Mouse (Mus musculus): ENCODE data around the gene Fam69b. TPM values are rescaled to one million over a fixed set of nuclear protein-coding genes. Genes with fewer than 3 reads are reported as not detected.
A peak's percentile ranks its signal among the peaks of the same experiment; 100 is the strongest.

Gene Fam69b
- polyA plus RNA-seq, 1 experiment from 2014 or later: 61.5 TPM

GRCm38 (mm10) chr2:26590282-26590681, 38.0 kb upstream of the Fam69b start:
- Histone ChIP-seq H3K27me3 (no peaks in the 10 kb centered on the region), H3K9me3 (no peaks in the 10 kb centered on the region), H3K4me3 (no peak overlapping the region), H3K4me1 (peaks cover 10% of the 10 kb centered on the region; the same call in 1 of the 2 replicates), H3K27ac (no peak overlapping the region), H3K9ac (no peak overlapping the region), H3K36me3 (peaks cover 32% of the 10 kb centered on the region), H3K4me2 (replicated peaks) (no peak overlapping the region)
- 94% methylated on average over 7 of the region's 7 CpGs for WGBS
- no peak for ATAC-seq (ENCODE audit: low FRiP score, low read depth)

GRCm38 (mm10) chr2:26590962-26591361, 37.3 kb upstream of the Fam69b start:
- H3K4me3 ChIP-seq: no peak overlapping the region
- no peaks in the 10 kb centered on the region for H3K27me3 ChIP-seq
- peak overlapping the region; percentile 22; the same call in 1 of the 2 replicates for H3K27ac ChIP-seq
- peaks cover 33% of the 10 kb centered on the region for H3K36me3 ChIP-seq
- 92% methylated on average over 7 of the region's 7 CpGs for WGBS
- H3K9ac ChIP-seq: no peak overlapping the region; the same call in 1 of the 2 replicates
- no peak for ATAC-seq (ENCODE audit: low FRiP score, low read depth)
- H3K4me1 ChIP-seq: peaks cover 10% of the 10 kb centered on the region; the same call in 1 of the 2 replicates
- H3K9me3 ChIP-seq: no peaks in the 10 kb centered on the region
- H3K4me2 ChIP-seq (replicated peaks): no peak overlapping the region

GRCm38 (mm10) chr2:26591416-26591815, 36.8 kb upstream of the Fam69b start:
- H3K27ac ChIP-seq: peak overlapping the region; percentile 22; the same call in 1 of the 2 replicates
- H3K4me3 ChIP-seq: no peak overlapping the region
- H3K4me1 ChIP-seq: peaks cover 6% of the 10 kb centered on the region; the same call in 1 of the 2 replicates
- no peaks in the 10 kb centered on the region for H3K27me3 ChIP-seq
- no peak for ATAC-seq (ENCODE audit: low FRiP score, low read depth)
- peak overlapping the region; percentile 43; the same call in 1 of the 2 replicates for H3K9ac ChIP-seq
- WGBS: 87% methylated on average over 12 of the region's 12 CpGs
- H3K36me3 ChIP-seq: peaks cover 38% of the 10 kb centered on the region
- H3K4me2 ChIP-seq (replicated peaks): no peak overlapping the region
- H3K9me3 ChIP-seq: no peaks in the 10 kb centered on the region

GRCm38 (mm10) chr2:26593211-26594021, 34.8 kb upstream of the Fam69b start:
- Histone ChIP-seq H3K36me3 (peaks cover 41% of the 10 kb centered on the region), H3K27ac (no peak overlapping the region), H3K4me3 (no peak overlapping the region), H3K27me3 (no peaks in the 10 kb centered on the region), H3K4me2 (replicated peaks) (no peak overlapping the region), H3K9ac (no peak overlapping the region), H3K4me1 (no peaks in the 10 kb centered on the region), H3K9me3 (no peaks in the 10 kb centered on the region)
- WGBS: 64% methylated on average over 9 of the region's 9 CpGs
- no peak for ATAC-seq (ENCODE audit: low FRiP score, low read depth)

GRCm38 (mm10) chr2:26594022-26594346, 34.3 kb upstream of the Fam69b start:
- WGBS: 68% methylated on average over 9 of the region's 9 CpGs
- Histone ChIP-seq H3K27me3 (no peaks in the 10 kb centered on the region), H3K4me3 (no peak overlapping the region), H3K27ac (no peak overlapping the region), H3K9ac (no peak overlapping the region), H3K4me2 (replicated peaks) (no peak overlapping the region), H3K4me1 (no peaks in the 10 kb centered on the region), H3K9me3 (no peaks in the 10 kb centered on the region), H3K36me3 (peaks cover 41% of the 10 kb centered on the region)
- no peak for ATAC-seq (ENCODE audit: low FRiP score, low read depth)

GRCm38 (mm10) chr2:26594461-26594933, 33.8 kb upstream of the Fam69b start:
- no peak for ATAC-seq (ENCODE audit: low FRiP score, low read depth)
- Histone ChIP-seq H3K4me1 (no peaks in the 10 kb centered on the region), H3K9ac (no peak overlapping the region), H3K9me3 (no peaks in the 10 kb centered on the region), H3K4me3 (no peak overlapping the region), H3K27me3 (no peaks in the 10 kb centered on the region), H3K27ac (no peak overlapping the region), H3K4me2 (replicated peaks) (no peak overlapping the region), H3K36me3 (peaks cover 41% of the 10 kb centered on the region)
- 93% methylated on average over 7 of the region's 7 CpGs for WGBS

GRCm38 (mm10) chr2:26594934-26595724, 33.1 kb upstream of the Fam69b start:
- Histone ChIP-seq H3K9me3 (no peaks in the 10 kb centered on the region), H3K9ac (no peak overlapping the region), H3K4me3 (no peak overlapping the region), H3K36me3 (peaks cover 41% of the 10 kb centered on the region), H3K27me3 (no peaks in the 10 kb centered on the region), H3K27ac (no peak overlapping the region), H3K4me1 (no peaks in the 10 kb centered on the region), H3K4me2 (replicated peaks) (no peak overlapping the region)
- 76% methylated on average over 6 of the region's 6 CpGs for WGBS
- ATAC-seq (ENCODE audit: low FRiP score, low read depth): no peak

- ATAC-seq (ENCODE audit: low FRiP score, low read depth): no peak
- 90% methylated on average over 11 of the region's 11 CpGs for WGBS
Observed at GRCm38 (mm10) chr2:26595725-26596435, 32.4 kb upstream of the Fam69b start.

GRCm38 (mm10) chr2:26596898-26597297, 31.4 kb upstream of the Fam69b start:
- Histone ChIP-seq H3K27me3 (no peaks in the 10 kb centered on the region), H3K27ac (no peak overlapping the region), H3K4me3 (no peak overlapping the region), H3K4me1 (no peaks in the 10 kb centered on the region), H3K36me3 (peaks cover 36% of the 10 kb centered on the region), H3K9ac (no peak overlapping the region), H3K9me3 (no peaks in the 10 kb centered on the region), H3K4me2 (replicated peaks) (no peak overlapping the region)
- ATAC-seq (ENCODE audit: low FRiP score, low read depth): no peak
- 97% methylated on average over 3 of the region's 3 CpGs for WGBS

More at GRCm38 (mm10) chr2:26595725-26596435, 32.4 kb upstream of the Fam69b start:
- no peaks in the 10 kb centered on the region for H3K4me1 ChIP-seq
- no peak overlapping the region for H3K27ac ChIP-seq
- no peak overlapping the region for H3K4me2 ChIP-seq (replicated peaks)
- no peaks in the 10 kb centered on the region for H3K27me3 ChIP-seq
- no peak overlapping the region for H3K9ac ChIP-seq
- H3K4me3 ChIP-seq: no peak overlapping the region
- H3K36me3 ChIP-seq: peaks cover 41% of the 10 kb centered on the region
- no peaks in the 10 kb centered on the region for H3K9me3 ChIP-seq

- WGBS: 94% methylated on average over 2 of the region's 2 CpGs
- ATAC-seq (ENCODE audit: low FRiP score, low read depth): no peak
- Histone ChIP-seq H3K9ac (no peak overlapping the region), H3K4me2 (replicated peaks) (no peak overlapping the region), H3K27me3 (peaks cover 2% of the 10 kb centered on the region; the same call in 1 of the 2 replicates), H3K4me3 (no peak overlapping the region), H3K27ac (no peak overlapping the region), H3K9me3 (no peaks in the 10 kb centered on the region), H3K4me1 (peaks cover 3% of the 10 kb centered on the region), H3K36me3 (peaks cover 31% of the 10 kb centered on the region)
Observed at GRCm38 (mm10) chr2:26597810-26598209, 30.4 kb upstream of the Fam69b start.

GRCm38 (mm10) chr2:26598462-26598861, 29.8 kb upstream of the Fam69b start:
- H3K9me3 ChIP-seq: no peaks in the 10 kb centered on the region
- 70% methylated on average over 3 of the region's 3 CpGs for WGBS
- H3K4me2 ChIP-seq (replicated peaks): no peak overlapping the region
- ATAC-seq (ENCODE audit: low FRiP score, low read depth): no peak
- H3K4me3 ChIP-seq: no peak overlapping the region
- H3K9ac ChIP-seq: no peak overlapping the region
- H3K27me3 ChIP-seq: peaks cover 2% of the 10 kb centered on the region; the same call in 1 of the 2 replicates
- H3K27ac ChIP-seq: no peak overlapping the region
- H3K4me1 ChIP-seq: peaks cover 9% of the 10 kb centered on the region
- peaks cover 25% of the 10 kb centered on the region for H3K36me3 ChIP-seq
